Mouse (Mus musculus) sigmoid colon, adult 10 weeks (tissue): ENCODE results near the gene Dennd4c. TPM values are rescaled to one million over a fixed set of nuclear protein-coding genes. Genes with fewer than 3 reads are reported as not detected.

ENCODE experiments used
- polyA plus RNA-seq: library from polyadenylated mRNA; stranded (reverse); fragments of 350-450 nt; fragmentation: Illumina TruSeq; extraction: RNeasy Lipid Tissue Mini Kit (QIAGEN cat#74804); gene quantifications from one replicate; pipeline ENCODE4 v1.2.3, GENCODE M21; 2014; ENCODE audit warnings: low read depth, low replicate concordance

Dennd4c gene
- polyA plus RNA-seq, result 105 TPM

DNA sequence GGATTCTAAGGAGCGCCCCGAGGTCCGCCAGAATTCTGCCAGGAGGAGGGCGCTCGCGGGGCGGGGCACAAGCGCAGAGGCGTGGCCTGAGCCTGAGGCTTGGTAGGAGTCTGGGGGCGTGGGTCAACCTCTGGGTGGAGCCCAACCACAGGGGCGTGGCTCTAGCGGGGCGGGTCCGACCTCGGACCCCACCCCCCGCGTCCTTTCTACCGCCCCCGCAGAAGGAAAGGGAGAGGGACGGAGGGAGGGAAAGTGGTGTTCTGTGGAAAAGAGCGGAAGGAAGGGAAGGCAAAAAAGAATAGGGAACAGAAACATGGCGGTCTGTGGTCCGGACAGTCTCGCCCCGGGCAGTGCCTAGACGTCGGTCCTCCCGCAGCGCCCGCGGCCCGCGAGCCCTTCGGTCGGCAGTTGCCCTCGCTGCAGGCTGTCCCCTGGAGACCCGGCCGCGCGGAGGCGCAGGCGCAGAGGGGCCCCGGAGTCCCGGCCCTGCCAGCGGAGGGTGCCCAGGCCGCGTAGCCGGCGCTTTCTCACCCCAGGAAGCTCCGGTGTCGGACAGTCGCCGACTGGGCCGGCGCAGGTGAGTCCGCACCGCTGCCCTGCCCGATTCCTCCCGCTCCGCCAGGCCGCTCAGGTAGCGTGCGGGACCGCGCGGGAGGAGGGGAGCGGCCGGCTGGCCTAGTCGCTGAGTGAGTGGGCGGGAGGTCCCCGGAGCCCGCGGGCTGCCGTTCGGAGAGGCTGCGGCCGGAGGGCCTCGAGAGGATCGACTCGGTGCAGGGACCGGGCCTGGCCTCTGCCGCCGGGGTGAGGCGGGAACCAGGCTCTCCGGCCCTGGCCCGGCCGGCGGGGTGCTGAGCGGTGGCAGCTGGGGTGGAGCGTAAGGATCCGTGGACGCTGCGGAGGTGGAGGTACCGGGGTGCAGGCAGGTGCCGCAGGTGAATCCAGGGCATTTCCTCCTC, at the start of gene Dennd4c:
Gene Dennd4c (plus strand): TSS at position 220 of the 956 bp plus-strand sequence.

DNA sequence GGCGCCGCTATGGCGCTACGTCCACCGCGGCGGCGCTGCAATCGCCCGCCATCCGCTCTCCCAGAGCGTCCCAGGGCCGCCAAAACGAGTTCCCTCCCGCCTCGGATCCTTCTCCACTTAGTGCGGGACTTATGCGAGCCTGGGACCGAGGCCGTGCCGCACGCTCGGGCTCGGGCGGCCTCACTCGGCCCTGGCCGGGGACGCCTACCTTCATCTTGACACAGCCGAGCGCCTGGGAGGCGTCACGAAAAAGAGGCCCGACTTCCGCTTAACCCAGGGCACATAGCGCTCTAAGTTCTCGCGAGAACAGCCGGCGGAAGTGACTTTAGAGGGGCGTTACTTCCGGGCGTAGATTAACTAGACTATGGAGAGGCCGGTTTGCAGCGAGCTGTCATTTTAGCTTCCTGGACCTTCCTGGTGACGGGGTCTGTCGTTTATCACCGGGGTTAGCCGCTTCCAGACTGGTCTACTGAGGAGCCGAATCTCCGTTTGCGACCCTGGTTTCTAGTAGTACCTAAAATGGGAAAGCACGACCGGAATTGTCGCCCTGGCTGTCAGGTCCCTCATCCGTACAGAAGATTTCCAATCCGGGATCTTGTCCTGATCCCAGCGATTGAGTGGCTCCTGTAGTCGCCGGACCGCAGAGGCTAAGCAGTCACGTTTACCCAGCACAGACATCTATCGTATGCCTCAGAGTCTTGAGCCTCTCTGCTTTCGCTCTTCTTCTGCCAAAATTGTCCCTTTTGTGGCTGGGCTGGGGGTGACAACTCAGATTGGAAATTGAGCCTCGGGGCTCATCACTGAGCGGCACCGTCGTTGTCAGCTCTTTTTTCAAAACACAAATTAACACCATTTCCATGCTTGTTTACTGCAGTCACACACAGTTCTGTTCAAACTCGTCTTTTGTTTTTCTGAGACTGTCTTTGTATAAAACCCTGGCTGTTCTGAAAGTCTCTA, 109.0 kb downstream of the Dennd4c start, which contains the start of gene Rps6:
Gene Rps6 (minus strand): TSS at position 300 of the 957 bp plus-strand sequence.

DNA sequence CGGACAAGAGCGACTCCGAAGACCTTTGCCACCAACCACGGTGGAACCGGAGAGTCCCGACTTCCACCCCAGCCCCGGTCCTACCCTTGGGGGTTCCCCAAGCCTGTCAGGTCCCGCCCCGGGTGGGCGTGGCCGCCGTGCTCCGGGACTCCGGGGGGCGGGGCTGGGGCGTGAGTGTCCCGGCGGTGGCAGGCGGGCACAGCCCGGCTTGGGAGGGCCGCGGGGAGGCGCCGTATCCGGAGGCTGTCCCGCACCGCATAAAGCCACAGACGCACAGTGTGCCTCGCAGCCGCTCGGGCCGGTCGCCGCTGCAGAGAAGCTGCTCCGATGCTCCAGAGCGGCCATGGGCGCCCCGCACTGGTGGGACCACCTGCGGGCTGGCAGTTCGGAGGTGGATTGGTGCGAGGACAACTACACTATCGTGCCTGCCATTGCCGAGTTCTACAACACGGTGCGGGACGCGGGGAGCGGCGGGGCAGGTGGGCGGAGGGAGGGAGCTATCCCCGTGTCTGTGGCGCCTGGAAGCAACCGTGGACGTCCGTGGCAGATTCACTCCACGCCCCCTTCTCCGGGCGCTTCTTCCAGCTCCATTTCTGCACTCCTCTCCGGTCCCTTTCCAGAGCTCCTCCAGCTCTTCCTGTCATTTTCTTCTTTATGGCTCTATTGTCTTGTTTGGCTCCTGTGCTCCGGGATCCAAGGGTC, 125.9 kb downstream of the Dennd4c start, which contains the start of gene Acer2:
Gene Acer2 (plus strand): TSS at position 251 of the 702 bp plus-strand sequence.

Other genes starting within 250 kb of the Dennd4c start
- not detected for gene Saxo1, start 190.2 kb upstream of the Dennd4c start, polyA plus RNA-seq
- 65.4 TPM for gene Rraga, start 172.9 kb upstream of the Dennd4c start, polyA plus RNA-seq
- gene Haus6, start 136.5 kb upstream of the Dennd4c start, polyA plus RNA-seq, result 19.0 TPM
- gene Plin2, start 78.5 kb upstream of the Dennd4c start, polyA plus RNA-seq, result 26.4 TPM
- gene Rps6, start 108.9 kb downstream of the Dennd4c start, polyA plus RNA-seq, result 929 TPM
- gene Acer2, start 125.8 kb downstream of the Dennd4c start, polyA plus RNA-seq, result 29.1 TPM